10 mouse cellular contexts compared by ENCODE assay signal in genomic region chr4:148293319-148293718, GRCm38 (mm10). TPM values are rescaled to one million over a fixed set of nuclear protein-coding genes. Genes with fewer than 3 reads are reported as not detected.
DNase-seq lines count a peak whose midpoint lies in the region; ATAC-seq lines count a peak whose summit lies in the region.
"Had no signal": no experiment of that assay in that cellular context is flagged by ENCODE, and none has a peak within 500 bp of the region (broad histone marks: within the 10 kb centered on the region; RNA-seq: fewer than 3 reads in every experiment).

No protein-coding gene starts in this region.

- peaks cover 40% of the 10 kb centered on the region for H3K4me1 ChIP-seq in hindbrain, embryonic 15.5 days (replicated peaks)
- H3K4me1 ChIP-seq in neural tube, embryonic 11.5 days (ENCODE audit: control insufficient read depth, insufficient read depth, low read length) = peaks cover 5% of the 10 kb centered on the region; the same call in 1 of the 2 replicates
- H3K4me1 ChIP-seq: heart, embryonic 13.5 days had no signal

- no peaks in the 10 kb centered on the region for H3K36me3 ChIP-seq in hindbrain, embryonic 15.5 days
- H3K36me3 ChIP-seq in neural tube, embryonic 11.5 days (ENCODE audit: control insufficient read depth, insufficient read depth, low read length) = no peaks in the 10 kb centered on the region
- H3K36me3 ChIP-seq: heart, embryonic 13.5 days; neural tube, embryonic 12.5 days had no signal

- no peaks in the 10 kb centered on the region for H3K27me3 ChIP-seq in hindbrain, embryonic 15.5 days
- H3K27me3 ChIP-seq in neural tube, embryonic 11.5 days (ENCODE audit: control insufficient read depth, insufficient read depth, low read length) = no peaks in the 10 kb centered on the region
- H3K27me3 ChIP-seq: neural tube, embryonic 12.5 days had no signal

- H3K4me2 ChIP-seq in hindbrain, embryonic 15.5 days = no peak overlapping the region
- H3K4me2 ChIP-seq in neural tube, embryonic 11.5 days (ENCODE audit: low read depth) = no peak overlapping the region
- H3K4me2 ChIP-seq: heart, embryonic 13.5 days; neural tube, embryonic 12.5 days had no signal

- DNase-seq in adrenal gland, adult 18-20 months (ENCODE audit: low spot score in 2 of 2) = peak; percentile 45 to 50
- DNase-seq in adrenal gland, adult 8-10 months = no peak
- DNase-seq in ovary, postnatal 14 days (ENCODE audit: low spot score) = peak; percentile 19
- DNase-seq in ovary, postnatal 10 days (ENCODE audit: low spot score) = no peak
- peak; percentile 69 for DNase-seq in neural tube, embryonic 11.5 days (ENCODE audit: low spot score)
- DNase-seq in frontal cortex, postnatal 36 days (ENCODE audit: low spot score in 2 of 2) = no peak
- DNase-seq in cerebellum, adult 8-10 months = no peak

- WGBS in hindbrain, embryonic 15.5 days = 19% methylated on average over 5 of the region's 5 CpGs
- WGBS in neural tube, embryonic 11.5 days = 16% methylated on average over 5 of the region's 5 CpGs

- H3K9ac ChIP-seq in hindbrain, embryonic 15.5 days = no peak overlapping the region
- no peak overlapping the region for H3K9ac ChIP-seq in neural tube, embryonic 11.5 days (ENCODE audit: low read length)
- H3K9ac ChIP-seq: heart, embryonic 13.5 days; neural tube, embryonic 12.5 days had no signal

- no peak overlapping the region for H3K4me3 ChIP-seq in hindbrain, embryonic 15.5 days
- no peak overlapping the region for H3K4me3 ChIP-seq in neural tube, embryonic 11.5 days (ENCODE audit: low read depth, low read length)
- H3K4me3 ChIP-seq: heart, embryonic 13.5 days; neural tube, embryonic 12.5 days had no signal

- ATAC-seq in hindbrain, embryonic 15.5 days (ENCODE audit: low FRiP score, low read depth) = 0 out of 2 replicates have a peak, but pooled peaks have one; percentile 12
- ATAC-seq in neural tube, embryonic 11.5 days (ENCODE audit: insufficient read depth, low FRiP score, low TSS enrichment) = no peak

- no peak overlapping the region for H3K27ac ChIP-seq in hindbrain, embryonic 15.5 days (replicated peaks)
- H3K27ac ChIP-seq in neural tube, embryonic 11.5 days (ENCODE audit: low read depth, low read length) = no peak overlapping the region
- H3K27ac ChIP-seq: heart, embryonic 13.5 days; neural tube, embryonic 12.5 days had no signal

- no peaks in the 10 kb centered on the region for H3K9me3 ChIP-seq in hindbrain, embryonic 15.5 days
- no peaks in the 10 kb centered on the region for H3K9me3 ChIP-seq in neural tube, embryonic 11.5 days (ENCODE audit: control insufficient read depth, low read length)
- H3K9me3 ChIP-seq: heart, embryonic 13.5 days; neural tube, embryonic 12.5 days had no signal

RNA-seq across cellular contexts. Expression of gene Disp3, which starts 5.6 kb away (rescaled TPM):
- 1 to 10 TPM in 1 of 2 experiments, under 1 TPM in 1; 0.10 to 1.3 TPM for total RNA-seq in adrenal gland, adult 18-20 months (2021)
- total RNA-seq in adrenal gland, adult 8-10 months (2022) = under 1 TPM; 0.42 to 0.68 (median 0.66) TPM
- polyA plus RNA-seq in hindbrain, embryonic 15.5 days (2015; fragmentation: Nextera tagmentation; extraction: Ambion mirVana) = 13.3 and 15.3 TPM in 2 replicates
- 13.1 and 14.2 TPM in 2 replicates for polyA plus RNA-seq in neural tube, embryonic 11.5 days (2014; fragmentation: Nextera tagmentation; extraction: Ambion mirVana)

Comparison
In these comparisons a context has a peak if more than half of its experiments do, and no peak if none do; other contexts are left out.
1. DNase-seq: peak in adrenal gland, adult 18-20 months (2 of 2), ovary, postnatal 14 days (single experiment) and neural tube, embryonic 11.5 days (single experiment); none in adrenal gland, adult 8-10 months (single experiment), ovary, postnatal 10 days (single experiment), frontal cortex, postnatal 36 days (0 of 2) and cerebellum, adult 8-10 months (single experiment).